Mouse (Mus musculus): Measurements from ENCODE around the gene Foxo3. TPM values are rescaled to one million over a fixed set of nuclear protein-coding genes. Genes with fewer than 3 reads are reported as not detected.

The Foxo3 gene
- polyA plus RNA-seq, 1 experiment from 2014 or later, result 22.9 TPM

GRCm38 (mm10) chr10:42278307-42278850 lies 1.8 kb upstream of the Foxo3 start:
- no peak for DNase-seq (ENCODE audit: low spot score)
- Histone ChIP-seq H3K36me3 (ENCODE audit: insufficient read depth, low read length) (no peaks in the 10 kb centered on the region), H3K4me1 (ENCODE audit: insufficient read depth, low read depth, low read length) (peaks cover 6% of the 10 kb centered on the region), H3K9ac (replicated peaks; ENCODE audit: low read depth) (peak overlapping the region; percentile 32), H3K27me3 (replicated peaks; ENCODE audit: insufficient read depth, low read length) (no peaks in the 10 kb centered on the region), H3K4me3 (ENCODE audit: low read depth, low read length) (peak overlapping the region; percentile 85), H3K9me3 (ENCODE audit: low read length) (no peaks in the 10 kb centered on the region), H3K27ac (ENCODE audit: low read length) (peak overlapping the region; percentile 96), H3K4me2 (replicated peaks; ENCODE audit: low read depth, low read length) (peak overlapping the region; percentile 98)
- TF ChIP-seq EP300 (IDR thresholded peaks at IDR 0.05), result no peak
- 1% methylated on average over 38 of the region's 38 CpGs for WGBS
- no peak for ATAC-seq

- Histone ChIP-seq H3K4me1 (ENCODE audit: insufficient read depth, low read depth, low read length) (peaks cover 9% of the 10 kb centered on the region), H3K9me3 (ENCODE audit: low read length) (no peaks in the 10 kb centered on the region), H3K36me3 (ENCODE audit: insufficient read depth, low read length) (no peaks in the 10 kb centered on the region), H3K27ac (ENCODE audit: low read length) (peak overlapping the region; percentile 96), H3K4me2 (replicated peaks; ENCODE audit: low read depth, low read length) (peak overlapping the region; percentile 98), H3K27me3 (replicated peaks; ENCODE audit: insufficient read depth, low read length) (no peaks in the 10 kb centered on the region), H3K4me3 (ENCODE audit: low read depth, low read length) (peak overlapping the region; percentile 85), H3K9ac (replicated peaks; ENCODE audit: low read depth) (peak overlapping the region; percentile 88)
- peak; percentile 99 for DNase-seq (ENCODE audit: low spot score)
- ATAC-seq, result peak; percentile 89
- TF ChIP-seq EP300 (IDR thresholded peaks at IDR 0.05) (peak; percentile 56), CTCF (IDR thresholded peaks at IDR 0.05) (no peak; the same call in 1 of the 2 replicates)
- under 1% methylated on average over 78 of the region's 78 CpGs for WGBS
These were observed 1.1 kb upstream of the Foxo3 start for GRCm38 (mm10) chr10:42277476-42278306.

GRCm38 (mm10) chr10:42275871-42276501 lies 569 bp downstream of the Foxo3 start:
- peak overlapping the region; percentile 98 for H3K4me2 ChIP-seq (replicated peaks; ENCODE audit: low read depth, low read length)
- DNase-seq (ENCODE audit: low spot score), result peak; percentile 84

GRCm38 (mm10) chr10:42275401-42275870 lies 1.1 kb downstream of the Foxo3 start:
- no peaks in the 10 kb centered on the region for H3K9me3 ChIP-seq (ENCODE audit: low read length)
- H3K27ac ChIP-seq (ENCODE audit: low read length), result peak overlapping the region; percentile 96
- 5% methylated on average over 23 of the region's 54 CpGs for WGBS
- no peak for TF ChIP-seq EP300 (IDR thresholded peaks at IDR 0.05)
- no peak for TF ChIP-seq CTCF (IDR thresholded peaks at IDR 0.05)
- no peaks in the 10 kb centered on the region for H3K36me3 ChIP-seq (ENCODE audit: insufficient read depth, low read length)
- H3K4me3 ChIP-seq (ENCODE audit: low read depth, low read length), result peak overlapping the region; percentile 85
- no peaks in the 10 kb centered on the region for H3K27me3 ChIP-seq (replicated peaks; ENCODE audit: insufficient read depth, low read length)
- peak overlapping the region; percentile 88 for H3K9ac ChIP-seq (replicated peaks; ENCODE audit: low read depth)
- peaks cover 25% of the 10 kb centered on the region for H3K4me1 ChIP-seq (ENCODE audit: insufficient read depth, low read depth, low read length)
- peak; percentile 70 for DNase-seq (ENCODE audit: low spot score)
- ATAC-seq, result no peak
- H3K4me2 ChIP-seq (replicated peaks; ENCODE audit: low read depth, low read length), result peak overlapping the region; percentile 98

More at GRCm38 (mm10) chr10:42275871-42276501, 569 bp downstream of the Foxo3 start:
- peak overlapping the region; percentile 88 for H3K9ac ChIP-seq (replicated peaks; ENCODE audit: low read depth)
- H3K27ac ChIP-seq (ENCODE audit: low read length), result peak overlapping the region; percentile 96
- no peaks in the 10 kb centered on the region for H3K27me3 ChIP-seq (replicated peaks; ENCODE audit: insufficient read depth, low read length)
- peaks cover 24% of the 10 kb centered on the region for H3K4me1 ChIP-seq (ENCODE audit: insufficient read depth, low read depth, low read length)
- H3K9me3 ChIP-seq (ENCODE audit: low read length), result no peaks in the 10 kb centered on the region
- WGBS, result 0% methylated on average over 37 of the region's 40 CpGs
- no peak for TF ChIP-seq CTCF (IDR thresholded peaks at IDR 0.05)
- TF ChIP-seq EP300 (IDR thresholded peaks at IDR 0.05), result 0 out of 2 replicates have a peak, but pooled peaks have one; percentile 13
- no peaks in the 10 kb centered on the region for H3K36me3 ChIP-seq (ENCODE audit: insufficient read depth, low read length)
- peak overlapping the region; percentile 85 for H3K4me3 ChIP-seq (ENCODE audit: low read depth, low read length)
- peak; percentile 1; the same call in 1 of the 2 replicates for ATAC-seq

- Histone ChIP-seq H3K4me2 (replicated peaks; ENCODE audit: low read depth, low read length) (peak overlapping the region; percentile 98), H3K27me3 (replicated peaks; ENCODE audit: insufficient read depth, low read length) (no peaks in the 10 kb centered on the region), H3K4me1 (ENCODE audit: insufficient read depth, low read depth, low read length) (peaks cover 27% of the 10 kb centered on the region), H3K9ac (replicated peaks; ENCODE audit: low read depth) (peak overlapping the region; percentile 88), H3K4me3 (ENCODE audit: low read depth, low read length) (peak overlapping the region; percentile 85), H3K9me3 (ENCODE audit: low read length) (no peaks in the 10 kb centered on the region), H3K27ac (ENCODE audit: low read length) (peak overlapping the region; percentile 96), H3K36me3 (ENCODE audit: insufficient read depth, low read length) (0 out of 2 replicates have a peak, but pooled peaks cover 2% of the 10 kb centered on the region)
- TF ChIP-seq CTCF (IDR thresholded peaks at IDR 0.05) (no peak), EP300 (IDR thresholded peaks at IDR 0.05) (no peak)
- DNase-seq (ENCODE audit: low spot score), result no peak
- no peak for ATAC-seq
- WGBS, result 3% methylated on average over 60 of the region's 65 CpGs
These were observed 1.7 kb downstream of the Foxo3 start for GRCm38 (mm10) chr10:42274712-42275400.

All from lung, postnatal 0 days (tissue).